Mouse (Mus musculus) forebrain, embryonic 16.5 days (tissue): ENCODE results near the gene Serinc5. TPM values are rescaled to one million over a fixed set of nuclear protein-coding genes. Genes with fewer than 3 reads are reported as not detected.

Experiments
- ATAC-seq: fragments of 200-750 bp; cut with Nextera tagmentation; 2 replicates; pipeline ENCODE4 v1.8.0; 2017; ENCODE audit warnings: mild to moderate bottlenecking, moderate library complexity
- H3K27ac ChIP-seq: fragments of 300-500 bp; sonication (generic); 2 replicates; pipeline ENCODE4 v1.5.1; 2014; ENCODE audit warnings: low read length, control low read depth
- H3K27me3 ChIP-seq: fragments of 300-500 bp; sonication (generic); replicated peaks from 2 replicates; pipeline ENCODE4 v1.6.1; 2014; ENCODE audit warnings: low read length; ENCODE audit not compliant: control insufficient read depth, insufficient read depth
- H3K36me3 ChIP-seq: fragments of 300-500 bp; sonication (generic); 2 replicates; pipeline ENCODE4 v1.6.1; 2014; ENCODE audit not compliant: control insufficient read depth, insufficient read depth
- H3K4me1 ChIP-seq: fragments of 300-500 bp; sonication (generic); replicated peaks from 2 replicates; pipeline ENCODE4 v1.6.1; 2014; ENCODE audit warnings: low read length; ENCODE audit not compliant: control insufficient read depth, insufficient read depth
- H3K4me2 ChIP-seq: fragments of 300-500 bp; sonication (generic); 2 replicates; pipeline ENCODE4 v1.6.1; 2014; ENCODE audit warnings: mild to moderate bottlenecking, low read length, control low read depth
- H3K4me3 ChIP-seq: fragments of 300-500 bp; sonication (generic); replicated peaks from 2 replicates; pipeline ENCODE4 v1.5.1; 2014; ENCODE audit warnings: mild to moderate bottlenecking, low read length, control low read depth
- H3K9ac ChIP-seq: fragments of 300-500 bp; sonication (generic); replicated peaks from 2 replicates; pipeline ENCODE4 v1.6.1; 2014; ENCODE audit warnings: low read depth, low read length, control low read depth
- H3K9me3 ChIP-seq: fragments of 300-500 bp; sonication (generic); 2 replicates; pipeline ENCODE4 v1.6.1; 2016; ENCODE audit warnings: low read length; ENCODE audit not compliant: control insufficient read depth
- WGBS: fragments of 180-500 bp; shearing (Covaris S2); extraction: QIAGEN DNeasy Blood & Tissue Kit; methylation state at CpG from one replicate; pipeline ENCODE4 v1.1.7; 2014; 5-methylcytosine and 5-hydroxymethylcytosine counted together
- polyA plus RNA-seq: library from polyadenylated mRNA; unstranded; fragments of >200 nt; fragmentation: Nextera tagmentation; extraction: Ambion mirVana; gene quantifications from 2 replicates; pipeline ENCODE4 v1.2.1, GENCODE M21; 2015

The Serinc5 gene
- polyA plus RNA-seq, 1 experiment from 2014 or later: 21.6 TPM

DNA sequence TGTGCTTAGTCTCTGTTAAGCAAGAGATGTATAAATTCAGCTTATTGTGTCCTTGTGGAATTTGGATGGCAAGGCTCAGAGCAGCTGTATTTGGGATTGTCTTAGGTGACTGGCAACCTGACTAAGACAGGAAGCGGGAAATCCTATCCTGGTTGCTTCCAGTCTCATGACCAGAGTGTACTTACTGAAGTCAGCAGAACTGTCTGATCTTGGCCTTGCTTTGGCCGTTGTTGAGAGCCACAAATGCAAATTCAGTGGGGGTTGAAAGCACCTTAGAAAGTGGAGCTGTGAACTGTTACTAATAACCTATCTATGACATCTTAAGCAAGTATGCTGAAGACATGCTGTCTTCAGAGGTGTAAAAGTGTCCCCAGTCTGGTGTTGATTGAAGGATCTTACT is 78.2 kb downstream of the Serinc5 start:
- H3K36me3 ChIP-seq: peaks cover 9% of the 10 kb centered on the region
- H3K4me3 ChIP-seq: no peak overlapping the region
- no peaks in the 10 kb centered on the region for H3K27me3 ChIP-seq
- no peaks in the 10 kb centered on the region for H3K9me3 ChIP-seq
- H3K4me1 ChIP-seq: no peaks in the 10 kb centered on the region
- no peak overlapping the region for H3K9ac ChIP-seq
- ATAC-seq: no peak
- no peak overlapping the region for H3K27ac ChIP-seq
- H3K4me2 ChIP-seq: no peak overlapping the region
- 96% methylated on average over 2 of the region's 2 CpGs for WGBS

DNA sequence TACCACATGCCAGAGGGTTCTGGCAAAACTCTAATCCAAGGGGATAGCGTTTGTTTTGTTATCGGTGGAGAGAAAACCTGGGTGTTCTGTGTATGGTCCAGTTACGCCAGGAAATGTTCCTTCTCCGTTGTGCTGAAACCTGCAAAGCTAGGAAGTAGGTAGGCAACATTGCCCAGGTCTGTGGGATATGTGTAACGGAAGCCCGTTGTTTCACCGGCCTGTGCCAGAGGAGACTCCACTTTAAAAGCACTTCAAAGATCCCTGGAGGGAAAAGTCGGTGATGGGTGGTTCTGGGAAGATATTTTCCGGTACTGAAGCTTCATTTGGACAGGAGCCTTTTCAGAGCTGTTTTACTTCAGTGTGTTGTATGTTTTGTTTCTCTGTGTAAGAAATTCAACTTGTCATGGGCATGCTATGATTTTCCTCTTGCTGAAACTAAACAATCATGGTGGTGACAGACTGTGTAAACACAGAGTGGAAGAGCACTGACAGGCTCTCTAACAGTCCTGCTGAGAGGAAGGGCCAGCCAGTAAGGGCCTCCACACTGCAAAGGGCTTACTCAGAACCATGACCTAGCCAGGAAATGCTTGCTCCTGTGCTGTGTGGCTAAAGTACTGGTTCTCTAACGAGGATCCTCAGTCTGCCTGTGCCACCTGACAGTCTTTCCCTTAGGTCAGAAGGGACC is 83.1 kb downstream of the Serinc5 start:
- Histone ChIP-seq H3K4me1 (peaks cover 18% of the 10 kb centered on the region), H3K4me2 (no peak overlapping the region), H3K4me3 (no peak overlapping the region), H3K9ac (no peak overlapping the region), H3K36me3 (no peaks in the 10 kb centered on the region), H3K9me3 (no peaks in the 10 kb centered on the region), H3K27me3 (no peaks in the 10 kb centered on the region), H3K27ac (no peak overlapping the region)
- ATAC-seq: no peak
- 78% methylated on average over 10 of the region's 10 CpGs for WGBS

DNA sequence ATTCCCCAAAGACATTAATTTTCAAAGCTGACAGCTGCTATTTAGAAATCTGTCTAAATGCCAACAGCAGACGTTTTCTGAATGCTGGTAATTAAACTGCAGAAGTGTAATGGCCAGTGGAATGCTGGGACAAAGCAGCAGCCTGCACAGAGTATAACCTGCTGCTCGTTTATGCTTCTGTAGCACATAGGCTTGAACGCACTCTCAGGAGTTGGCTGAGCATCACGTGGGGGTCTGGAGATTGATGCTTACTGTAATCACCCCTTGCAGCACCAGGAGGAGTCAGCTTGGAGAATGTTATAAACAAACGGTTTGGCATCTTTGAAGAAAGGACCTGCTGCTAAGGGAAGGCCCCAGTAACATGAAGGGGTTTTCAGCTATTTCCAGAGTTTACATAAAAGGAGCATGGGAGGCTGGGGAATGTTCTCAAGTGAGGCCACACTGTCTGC is 85.6 kb downstream of the Serinc5 start:
- Histone ChIP-seq H3K27ac (peak overlapping the region; percentile 42), H3K27me3 (no peaks in the 10 kb centered on the region), H3K4me1 (peaks cover 18% of the 10 kb centered on the region), H3K4me3 (no peak overlapping the region), H3K36me3 (no peaks in the 10 kb centered on the region), H3K4me2 (no peak overlapping the region), H3K9ac (no peak overlapping the region), H3K9me3 (no peaks in the 10 kb centered on the region)
- ATAC-seq: peak; percentile 93
- 4% methylated on average over 5 of the region's 5 CpGs for WGBS

DNA sequence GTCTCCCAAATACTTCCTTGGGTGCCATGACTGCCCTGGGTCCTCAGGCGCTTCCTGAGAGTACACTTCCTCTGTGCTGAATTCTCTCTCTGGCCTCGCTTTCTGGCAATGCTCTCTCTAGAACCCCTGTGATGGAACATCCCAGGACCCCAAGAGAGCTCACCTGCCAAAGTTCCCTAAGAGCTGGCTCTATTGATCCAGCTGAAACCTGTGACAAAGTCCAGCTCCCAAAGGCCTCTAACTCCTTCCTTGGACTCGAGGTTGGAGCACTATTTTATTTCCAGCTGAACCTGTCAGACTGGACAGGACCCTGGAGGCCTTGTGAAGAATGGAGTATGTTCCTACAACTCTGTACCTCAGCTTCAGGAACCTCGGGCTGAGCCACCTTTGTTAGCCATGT is 86.2 kb downstream of the Serinc5 start:
- 88% methylated on average over 4 of the region's 4 CpGs for WGBS

DNA sequence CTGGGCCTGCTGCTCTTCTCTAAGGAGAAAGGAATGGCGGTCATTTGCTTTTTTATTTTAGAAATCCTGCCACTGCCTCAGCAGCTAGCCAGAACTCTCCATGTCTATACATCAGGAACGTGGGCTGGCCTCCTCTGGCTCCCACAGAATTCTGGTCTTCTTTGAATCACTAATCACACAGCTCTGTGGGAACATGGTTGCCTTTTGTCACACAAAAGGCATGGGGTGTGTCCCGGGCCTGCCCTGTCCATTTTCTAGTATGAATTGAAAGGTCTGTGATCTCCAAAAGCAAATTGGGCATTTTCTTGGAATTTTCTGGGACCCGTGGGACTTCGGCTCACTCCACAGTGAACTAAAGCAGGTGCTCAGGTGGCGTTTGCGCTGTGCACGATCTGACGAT is 87.9 kb downstream of the Serinc5 start:
- Histone ChIP-seq H3K27me3 (no peaks in the 10 kb centered on the region), H3K27ac (no peak overlapping the region; the same call in 1 of the 2 replicates), H3K4me2 (no peak overlapping the region), H3K36me3 (no peaks in the 10 kb centered on the region), H3K9me3 (no peaks in the 10 kb centered on the region), H3K4me3 (no peak overlapping the region), H3K9ac (no peak overlapping the region), H3K4me1 (peaks cover 21% of the 10 kb centered on the region)
- no peak for ATAC-seq
- 32% methylated on average over 9 of the region's 9 CpGs for WGBS

More for the DNA sequence above, 86.2 kb downstream of the Serinc5 start:
- no peak for ATAC-seq
- H3K9ac ChIP-seq: no peak overlapping the region
- H3K36me3 ChIP-seq: no peaks in the 10 kb centered on the region
- no peak overlapping the region for H3K4me2 ChIP-seq
- H3K9me3 ChIP-seq: no peaks in the 10 kb centered on the region
- H3K27me3 ChIP-seq: no peaks in the 10 kb centered on the region
- H3K4me3 ChIP-seq: no peak overlapping the region
- peaks cover 18% of the 10 kb centered on the region for H3K4me1 ChIP-seq
- peak overlapping the region; percentile 42 for H3K27ac ChIP-seq

DNA sequence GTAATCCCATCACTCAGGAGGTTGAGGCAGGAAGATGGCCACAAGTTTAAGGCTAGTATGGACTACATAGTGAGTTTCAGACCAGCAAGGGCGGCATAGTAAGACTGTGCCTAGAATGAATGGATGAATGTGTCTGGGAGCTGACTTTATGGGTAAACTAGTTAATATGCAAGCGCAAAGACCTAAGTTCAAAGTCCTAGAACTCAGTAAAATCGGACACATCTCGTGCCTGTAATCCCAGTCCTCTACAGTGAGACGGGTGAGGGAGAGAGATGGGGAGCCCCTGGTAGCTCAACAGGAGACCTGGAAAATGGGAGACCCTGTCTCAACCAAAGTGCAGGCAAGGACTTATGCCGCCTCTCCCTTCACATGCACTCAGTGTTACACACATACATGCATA is 88.5 kb downstream of the Serinc5 start:
- Histone ChIP-seq H3K9ac (no peak overlapping the region), H3K36me3 (no peaks in the 10 kb centered on the region)
- WGBS: 85% methylated on average over 6 of the region's 6 CpGs

DNA sequence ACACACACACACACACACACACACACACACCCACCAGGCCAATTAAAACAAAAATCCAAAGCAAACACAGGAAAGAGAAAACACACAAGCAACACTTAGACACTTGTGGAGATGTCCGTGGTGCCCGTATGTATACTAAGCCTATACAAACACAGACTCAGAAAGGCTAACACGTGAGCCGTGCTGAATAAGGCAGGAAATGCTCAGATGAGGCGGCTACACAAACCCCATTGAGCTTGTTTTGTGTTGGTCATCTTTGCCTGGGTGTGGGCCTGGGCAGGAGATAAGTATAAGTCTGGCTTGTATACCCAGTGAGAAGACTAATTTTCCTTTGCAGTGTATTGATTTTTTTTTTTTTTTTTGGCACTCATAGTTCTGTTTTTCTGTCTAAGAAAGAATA is 91.1 kb downstream of the Serinc5 start:
- no peak overlapping the region for H3K27ac ChIP-seq
- H3K27me3 ChIP-seq: no peaks in the 10 kb centered on the region
- no peak overlapping the region for H3K4me3 ChIP-seq
- H3K4me2 ChIP-seq: no peak overlapping the region
- no peak overlapping the region for H3K9ac ChIP-seq
- H3K4me1 ChIP-seq: peaks cover 11% of the 10 kb centered on the region
- ATAC-seq: no peak
- 81% methylated on average over 5 of the region's 5 CpGs for WGBS
- H3K9me3 ChIP-seq: no peaks in the 10 kb centered on the region
- peaks cover 4% of the 10 kb centered on the region for H3K36me3 ChIP-seq

More for the DNA sequence above, 88.5 kb downstream of the Serinc5 start:
- H3K9me3 ChIP-seq: no peaks in the 10 kb centered on the region
- H3K4me3 ChIP-seq: no peak overlapping the region
- H3K27ac ChIP-seq: no peak overlapping the region
- H3K4me2 ChIP-seq: no peak overlapping the region
- H3K27me3 ChIP-seq: no peaks in the 10 kb centered on the region
- H3K4me1 ChIP-seq: peaks cover 21% of the 10 kb centered on the region
- ATAC-seq: no peak

DNA sequence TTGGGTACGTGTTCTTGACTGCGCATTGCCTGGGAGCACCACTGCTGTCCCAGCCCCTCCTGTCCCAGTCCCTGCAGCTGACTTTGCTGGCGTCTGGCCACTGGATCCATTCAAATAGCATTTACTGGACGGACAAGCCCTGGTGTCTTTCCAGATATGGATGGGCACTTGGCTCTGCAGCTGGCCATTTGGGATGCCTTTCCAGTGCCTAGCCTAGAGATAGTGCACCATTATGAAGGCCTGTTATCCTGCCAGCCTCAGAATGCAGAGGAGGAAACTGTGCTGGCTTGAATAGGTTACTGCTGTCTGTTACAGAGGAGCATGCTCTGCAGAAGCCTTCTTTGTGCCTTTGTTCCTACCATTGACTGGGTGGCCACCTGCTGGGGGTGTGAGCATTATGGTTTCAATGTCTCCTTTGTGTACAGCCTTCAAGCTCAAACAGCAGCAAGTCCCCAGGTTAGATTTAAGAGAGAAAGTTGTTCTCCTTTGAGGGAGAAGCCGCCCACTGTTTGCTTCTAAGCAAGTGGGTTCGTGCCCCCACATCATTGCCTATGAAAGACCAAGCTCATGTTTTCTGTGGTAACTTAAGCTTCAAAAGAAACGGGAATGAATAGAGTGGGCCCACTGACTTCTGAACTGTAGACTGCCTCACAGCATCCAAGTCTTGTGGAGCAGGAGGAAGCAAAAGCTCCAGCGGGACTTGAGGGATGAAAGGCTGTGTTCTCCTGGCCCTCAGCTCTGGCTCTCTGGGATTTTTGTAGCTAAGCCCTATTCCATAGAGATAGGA is 92.5 kb downstream of the Serinc5 start:
- Histone ChIP-seq H3K4me2 (no peak overlapping the region), H3K4me3 (no peak overlapping the region), H3K9ac (no peak overlapping the region), H3K27ac (no peak overlapping the region), H3K27me3 (no peaks in the 10 kb centered on the region), H3K36me3 (peaks cover 4% of the 10 kb centered on the region), H3K9me3 (no peaks in the 10 kb centered on the region), H3K4me1 (peaks cover 8% of the 10 kb centered on the region)
- 25% methylated on average over 8 of the region's 8 CpGs for WGBS
- peak; percentile 62 for ATAC-seq

DNA sequence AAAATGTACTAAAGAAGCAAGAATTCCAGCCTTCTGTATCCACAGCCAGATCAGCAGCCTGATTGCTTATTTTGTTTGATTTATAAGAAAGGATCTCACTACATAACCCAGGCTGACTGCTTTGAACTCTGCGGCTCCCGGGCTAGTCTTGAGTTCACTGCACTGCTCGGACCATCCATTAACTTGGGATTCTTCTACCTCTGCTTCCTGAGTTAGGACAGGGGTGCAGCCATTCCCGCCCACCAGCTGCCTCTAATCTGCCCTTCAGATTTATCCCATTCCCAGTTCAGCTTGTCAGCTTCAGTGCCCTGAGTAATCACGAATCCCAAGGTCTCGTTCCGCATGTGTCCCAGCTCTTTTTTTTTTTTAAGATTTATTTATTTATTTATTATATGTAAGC is 93.3 kb downstream of the Serinc5 start:
- H3K27ac ChIP-seq: no peak overlapping the region
- 0 out of 2 replicates have a peak, but pooled peaks cover 4% of the 10 kb centered on the region for H3K4me1 ChIP-seq
- H3K4me2 ChIP-seq: no peak overlapping the region
- H3K36me3 ChIP-seq: peaks cover 4% of the 10 kb centered on the region
- no peak overlapping the region for H3K9ac ChIP-seq
- ATAC-seq: no peak
- WGBS: 57% methylated on average over 7 of the region's 7 CpGs
- H3K9me3 ChIP-seq: no peaks in the 10 kb centered on the region
- H3K4me3 ChIP-seq: no peak overlapping the region
- no peaks in the 10 kb centered on the region for H3K27me3 ChIP-seq
